Mouse (Mus musculus) midbrain, postnatal 0 days (tissue): ENCODE results near the gene Rev3l. TPM values are rescaled to one million over a fixed set of nuclear protein-coding genes. Genes with fewer than 3 reads are reported as not detected.

ENCODE experiments used
- ATAC-seq: fragments of 200-750 bp; cut with Nextera tagmentation; 2 replicates; pipeline ENCODE4 v1.8.0; 2017; ENCODE audit warnings: moderate number of reproducible peaks, mild to moderate bottlenecking, moderate TSS enrichment, moderate library complexity; ENCODE audit not compliant: low FRiP score
- DNase-seq: peaks from one replicate; pipeline ENCODE4 v3.0.0-alpha.2; 2015; ENCODE audit warnings: low spot score
- H3K27ac ChIP-seq: fragments of 300-500 bp; sonication (generic); 2 replicates; pipeline ENCODE4 v1.5.1; 2014; ENCODE audit warnings: low read depth, mild to moderate bottlenecking, low read length, mixed read lengths
- H3K27me3 ChIP-seq: fragments of 300-500 bp; sonication (generic); 2 replicates; pipeline ENCODE4 v1.6.1; 2014; ENCODE audit warnings: low read length, control low read depth, mixed read lengths; ENCODE audit not compliant: insufficient read depth
- H3K36me3 ChIP-seq: fragments of 300-500 bp; sonication (generic); 2 replicates; pipeline ENCODE4 v1.6.1; 2014; ENCODE audit warnings: low read length, control low read depth, mixed read lengths; ENCODE audit not compliant: insufficient read depth
- H3K4me1 ChIP-seq: fragments of 300-500 bp; sonication (generic); 2 replicates; pipeline ENCODE4 v1.6.1; 2014; ENCODE audit warnings: mild to moderate bottlenecking, control low read depth, antibody characterized with exemption, low read length, mixed read lengths; ENCODE audit not compliant: insufficient read depth
- H3K4me2 ChIP-seq: fragments of 300-500 bp; sonication (generic); 2 replicates; pipeline ENCODE4 v1.6.1; 2014; ENCODE audit warnings: low read depth, mild to moderate bottlenecking, low read length, mixed read lengths; ENCODE audit not compliant: poor library complexity, severe bottlenecking
- H3K4me3 ChIP-seq: fragments of 300-500 bp; sonication (generic); 2 replicates; pipeline ENCODE4 v1.5.1; 2014; ENCODE audit warnings: low read depth, mild to moderate bottlenecking, low read length, moderate library complexity
- H3K9ac ChIP-seq: fragments of 300-500 bp; sonication (generic); replicated peaks from 2 replicates; pipeline ENCODE4 v1.6.1; 2014; ENCODE audit warnings: mild to moderate bottlenecking, low read length, moderate library complexity, mixed read lengths; ENCODE audit not compliant: poor library complexity, severe bottlenecking
- H3K9me3 ChIP-seq: fragments of 300-500 bp; sonication (generic); 2 replicates; pipeline ENCODE4 v1.6.1; 2016; ENCODE audit warnings: low read length, control low read depth
- CTCF ChIP-seq: IDR thresholded peaks from 2 replicates; pipeline ENCODE4 v1.5.1; 2016; ENCODE audit warnings: antibody characterized with exemption, mild to moderate bottlenecking
- WGBS: fragments of 180-500 bp; shearing (Covaris S2); extraction: QIAGEN DNeasy Blood & Tissue Kit; methylation state at CpG from one replicate; pipeline ENCODE4 v1.1.7; 2014; 5-methylcytosine and 5-hydroxymethylcytosine counted together
- polyA plus RNA-seq: library from polyadenylated mRNA; unstranded; fragments of >200 nt; fragmentation: Nextera tagmentation; extraction: Ambion mirVana; gene quantifications from 2 replicates; pipeline ENCODE4 v1.2.1, GENCODE M21; 2015
- total RNA-seq: library from RNA; depleted of rRNA; stranded (reverse); fragments of >200 nt; gene quantifications from 2 replicates; pipeline ENCODE4 v1.2.3, GENCODE M21; 2014

The Rev3l gene
- total and polyA plus RNA-seq, 2 experiments from 2014 or later, result 34.9 to 151 TPM

- Histone ChIP-seq H3K9ac (no peak overlapping the region), H3K27me3 (no peaks in the 10 kb centered on the region), H3K27ac (no peak overlapping the region), H3K9me3 (no peaks in the 10 kb centered on the region), H3K4me1 (no peaks in the 10 kb centered on the region), H3K4me2 (no peak overlapping the region), H3K4me3 (no peak overlapping the region), H3K36me3 (no peaks in the 10 kb centered on the region)
- 86% methylated on average over 2 of the region's 2 CpGs for WGBS
- TF ChIP-seq CTCF, result no peak
- DNase-seq, result no peak
- no peak for ATAC-seq
Observed at GRCm38 (mm10) chr10:39772259-39772658, 40.3 kb downstream of the Rev3l start.

GRCm38 (mm10) chr10:39773940-39774726, 42.2 kb downstream of the Rev3l start:
- 82% methylated on average over 9 of the region's 9 CpGs for WGBS

DNA sequence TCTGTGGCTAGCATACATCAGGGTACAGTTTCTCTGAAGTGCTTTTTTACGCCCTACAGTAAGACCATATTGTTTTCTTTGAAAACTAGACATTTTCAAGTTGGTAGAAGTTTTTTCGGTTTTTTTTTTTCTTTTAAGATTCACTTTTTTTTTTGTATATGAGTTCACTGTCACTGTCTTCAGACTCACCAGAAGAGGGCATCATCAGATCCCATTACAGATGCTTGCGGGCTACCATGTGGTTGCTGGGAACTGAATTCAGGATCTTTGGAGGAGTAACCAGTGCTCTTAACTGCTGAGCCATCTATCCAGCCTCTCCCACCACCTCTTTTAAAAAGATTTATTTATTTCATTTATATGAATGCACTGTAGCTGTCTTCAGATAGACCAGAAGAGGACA, 45.0 kb downstream of the Rev3l start:
- no peaks in the 10 kb centered on the region for H3K9me3 ChIP-seq
- no peak for DNase-seq
- H3K27me3 ChIP-seq, result no peaks in the 10 kb centered on the region
- H3K4me2 ChIP-seq, result no peak overlapping the region
- no peak overlapping the region for H3K4me3 ChIP-seq
- H3K9ac ChIP-seq, result no peak overlapping the region
- no peak for ATAC-seq
- 90% methylated on average over 3 of the region's 3 CpGs for WGBS
- no peaks in the 10 kb centered on the region for H3K4me1 ChIP-seq
- TF ChIP-seq CTCF, result no peak
- H3K36me3 ChIP-seq, result no peaks in the 10 kb centered on the region
- H3K27ac ChIP-seq, result no peak overlapping the region

More at GRCm38 (mm10) chr10:39773940-39774726, 42.2 kb downstream of the Rev3l start:
- no peak for DNase-seq
- no peak overlapping the region for H3K4me2 ChIP-seq
- H3K9ac ChIP-seq, result no peak overlapping the region
- no peak for TF ChIP-seq CTCF
- no peaks in the 10 kb centered on the region for H3K9me3 ChIP-seq
- no peak for ATAC-seq
- H3K27me3 ChIP-seq, result no peaks in the 10 kb centered on the region
- H3K36me3 ChIP-seq, result no peaks in the 10 kb centered on the region
- H3K27ac ChIP-seq, result no peak overlapping the region
- H3K4me3 ChIP-seq, result no peak overlapping the region
- no peaks in the 10 kb centered on the region for H3K4me1 ChIP-seq

GRCm38 (mm10) chr10:39778305-39778704, 46.4 kb downstream of the Rev3l start:
- Histone ChIP-seq H3K4me1 (no peaks in the 10 kb centered on the region), H3K36me3 (no peaks in the 10 kb centered on the region), H3K9me3 (no peaks in the 10 kb centered on the region), H3K27me3 (no peaks in the 10 kb centered on the region), H3K9ac (no peak overlapping the region), H3K4me2 (no peak overlapping the region), H3K27ac (no peak overlapping the region), H3K4me3 (no peak overlapping the region)
- DNase-seq, result no peak
- no peak for TF ChIP-seq CTCF
- WGBS, result 91% methylated on average over 4 of the region's 4 CpGs
- no peak for ATAC-seq

GRCm38 (mm10) chr10:39785241-39785640, 53.3 kb downstream of the Rev3l start:
- DNase-seq, result no peak
- Histone ChIP-seq H3K9ac (no peak overlapping the region), H3K4me1 (no peaks in the 10 kb centered on the region), H3K4me2 (no peak overlapping the region), H3K27me3 (no peaks in the 10 kb centered on the region), H3K9me3 (no peaks in the 10 kb centered on the region), H3K36me3 (no peaks in the 10 kb centered on the region), H3K4me3 (no peak overlapping the region), H3K27ac (no peak overlapping the region)
- TF ChIP-seq CTCF, result no peak
- 90% methylated on average over 3 of the region's 3 CpGs for WGBS
- ATAC-seq, result no peak

GRCm38 (mm10) chr10:39793295-39793694, 61.4 kb downstream of the Rev3l start:
- no peak for DNase-seq
- no peak overlapping the region for H3K27ac ChIP-seq
- H3K4me1 ChIP-seq, result no peaks in the 10 kb centered on the region
- H3K4me3 ChIP-seq, result no peak overlapping the region
- no peaks in the 10 kb centered on the region for H3K9me3 ChIP-seq
- ATAC-seq, result no peak
- 73% methylated on average over 1 of the region's 1 CpGs for WGBS
- TF ChIP-seq CTCF, result peak; percentile 30; the same call in 1 of the 2 replicates
- H3K27me3 ChIP-seq, result no peaks in the 10 kb centered on the region
- H3K4me2 ChIP-seq, result no peak overlapping the region
- H3K36me3 ChIP-seq, result peaks cover 10% of the 10 kb centered on the region; the same call in 1 of the 2 replicates
- H3K9ac ChIP-seq, result no peak overlapping the region
